Mouse (Mus musculus): ENCODE results near the gene Ccdc96. TPM values are rescaled to one million over a fixed set of nuclear protein-coding genes. Genes with fewer than 3 reads are reported as not detected.
A peak's percentile ranks its signal among the peaks of the same experiment; 100 is the strongest.

The Ccdc96 gene
- polyA plus RNA-seq, 1 experiment = 0.04 TPM

DNA sequence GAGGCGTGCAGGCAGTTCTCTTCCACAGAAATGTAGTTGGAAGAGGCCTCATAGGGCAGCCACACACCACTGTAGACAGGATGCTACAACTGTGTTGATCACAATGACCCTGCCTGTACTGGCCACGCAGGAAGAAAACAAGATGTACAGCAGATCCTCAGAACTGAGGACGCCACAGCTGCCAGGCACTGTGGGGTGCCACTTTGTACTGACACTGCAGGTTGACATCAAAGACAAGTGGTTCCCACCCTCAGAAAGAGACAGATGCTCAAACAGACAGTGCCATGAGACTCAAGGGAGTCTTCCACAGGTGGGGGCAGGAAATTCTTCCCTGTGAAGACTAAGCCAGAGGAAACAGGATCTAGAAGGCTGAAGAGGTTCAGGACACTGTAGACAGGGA lies 35.4 kb downstream of the Ccdc96 start:
- no peaks in the 10 kb centered on the region for H3K4me1 ChIP-seq (ENCODE audit: control insufficient read depth, insufficient read depth, insufficient read length)
- DNase-seq (ENCODE audit: low read depth in 1 of 2, low spot score in 2 of 2) = no peak

DNA sequence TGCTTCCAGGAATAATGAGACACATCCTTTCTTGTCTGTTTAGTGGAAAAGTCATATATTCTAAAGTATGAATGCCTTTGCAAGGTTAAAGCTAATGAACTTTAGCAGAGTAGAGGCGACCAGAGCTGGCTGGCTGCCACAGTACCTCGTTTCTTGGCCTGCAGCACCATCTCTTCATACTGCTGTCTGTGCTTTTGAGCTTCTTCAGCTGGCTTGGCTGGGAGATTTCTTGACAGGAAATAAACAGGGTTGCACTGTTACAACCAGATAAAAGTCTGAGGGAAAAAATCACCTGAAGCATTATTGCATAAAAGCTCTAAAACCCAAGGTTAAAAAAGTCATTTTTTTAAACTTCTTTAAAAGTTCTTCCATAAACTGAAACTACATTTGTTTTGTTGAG lies 38.4 kb downstream of the Ccdc96 start:
- no peak overlapping the region for H3K4me3 ChIP-seq (ENCODE audit: extremely low read depth, insufficient read depth, insufficient read length)
- H3K36me3 ChIP-seq (ENCODE audit: control insufficient read depth, insufficient read depth, low read length) = peaks cover 28% of the 10 kb centered on the region
- H3K4me1 ChIP-seq (ENCODE audit: control insufficient read depth, insufficient read depth, insufficient read length) = no peaks in the 10 kb centered on the region
- DNase-seq (ENCODE audit: low read depth in 1 of 2, low spot score in 2 of 2) = no peak
- H3K27me3 ChIP-seq (ENCODE audit: control insufficient read depth, insufficient read depth, low read length) = no peaks in the 10 kb centered on the region
- WGBS = 73% methylated on average over 2 of the region's 2 CpGs
- no peak overlapping the region for H3K27ac ChIP-seq (ENCODE audit: insufficient read depth, low read length)
- TF ChIP-seq CTCF (IDR thresholded peaks at IDR 0.05; ENCODE audit: extremely low read depth, insufficient read depth, insufficient read length, insufficient replicate concordance) (no peak), POLR2A (IDR thresholded peaks at IDR 0.05; ENCODE audit: low read depth, low read length) (no peak)

More for the DNA sequence above, 35.4 kb downstream of the Ccdc96 start:
- 87% methylated on average over 3 of the region's 3 CpGs for WGBS
- H3K36me3 ChIP-seq (ENCODE audit: control insufficient read depth, insufficient read depth, low read length) = peaks cover 40% of the 10 kb centered on the region
- no peak overlapping the region for H3K4me3 ChIP-seq (ENCODE audit: extremely low read depth, insufficient read depth, insufficient read length)
- no peak for TF ChIP-seq POLR2A (IDR thresholded peaks at IDR 0.05; ENCODE audit: low read depth, low read length)
- no peak for TF ChIP-seq CTCF (IDR thresholded peaks at IDR 0.05; ENCODE audit: extremely low read depth, insufficient read depth, insufficient read length, insufficient replicate concordance)
- no peak overlapping the region for H3K27ac ChIP-seq (ENCODE audit: insufficient read depth, low read length)
- H3K27me3 ChIP-seq (ENCODE audit: control insufficient read depth, insufficient read depth, low read length) = no peaks in the 10 kb centered on the region

DNA sequence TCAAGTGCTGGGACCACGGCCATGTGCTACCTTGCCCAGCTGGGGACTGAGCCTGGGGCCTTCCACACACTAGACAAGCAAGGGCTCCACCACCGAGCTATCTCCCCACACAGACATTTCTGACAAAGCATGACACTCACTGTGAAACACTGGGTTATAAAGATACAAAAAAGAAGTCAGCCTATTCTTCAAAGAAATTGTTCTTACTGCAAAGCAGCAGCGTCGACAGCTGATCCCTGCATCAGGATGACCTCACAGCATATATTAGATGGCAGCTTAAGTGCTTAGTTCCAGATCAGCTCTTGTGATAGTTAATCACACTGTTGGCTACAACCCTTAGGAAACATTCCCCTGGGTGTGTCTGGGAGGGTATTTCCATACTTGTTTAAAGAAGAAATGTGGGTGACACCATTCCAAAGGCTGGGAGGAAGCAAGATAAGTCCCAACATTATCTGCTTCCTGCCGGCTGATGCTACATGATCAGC lies 38.9 kb downstream of the Ccdc96 start:
- no peaks in the 10 kb centered on the region for H3K27me3 ChIP-seq (ENCODE audit: control insufficient read depth, insufficient read depth, low read length)
- no peak for DNase-seq (ENCODE audit: low read depth in 1 of 2, low spot score in 2 of 2)
- WGBS = 80% methylated on average over 5 of the region's 5 CpGs
- H3K4me1 ChIP-seq (ENCODE audit: control insufficient read depth, insufficient read depth, insufficient read length) = no peaks in the 10 kb centered on the region
- H3K4me3 ChIP-seq (ENCODE audit: extremely low read depth, insufficient read depth, insufficient read length) = no peak overlapping the region
- no peak overlapping the region for H3K27ac ChIP-seq (ENCODE audit: insufficient read depth, low read length)
- peaks cover 26% of the 10 kb centered on the region for H3K36me3 ChIP-seq (ENCODE audit: control insufficient read depth, insufficient read depth, low read length)
- TF ChIP-seq POLR2A (IDR thresholded peaks at IDR 0.05; ENCODE audit: low read depth, low read length) = no peak
- TF ChIP-seq CTCF (IDR thresholded peaks at IDR 0.05; ENCODE audit: extremely low read depth, insufficient read depth, insufficient read length, insufficient replicate concordance) = no peak

DNA sequence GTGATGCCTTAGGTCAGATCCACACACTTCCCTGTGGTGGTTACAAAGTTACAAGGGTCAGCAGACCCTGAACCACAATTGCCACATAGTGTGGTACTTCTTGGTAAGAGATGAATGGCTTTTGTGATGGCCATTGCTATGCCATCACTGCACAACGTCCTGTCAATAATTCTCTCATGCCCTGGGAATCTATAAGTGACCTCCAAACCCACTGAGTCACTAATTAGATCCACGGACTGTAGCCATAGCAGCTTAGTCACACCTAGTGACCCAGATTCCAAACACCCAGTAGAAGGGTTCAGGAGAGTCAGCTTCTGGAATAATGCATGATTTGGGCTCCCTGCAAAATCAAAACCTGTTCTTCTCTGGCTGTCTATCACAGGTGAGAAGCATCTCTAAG lies 40.8 kb downstream of the Ccdc96 start:
- H3K4me1 ChIP-seq (ENCODE audit: control insufficient read depth, insufficient read depth, insufficient read length) = peaks cover 6% of the 10 kb centered on the region
- no peak overlapping the region for H3K4me3 ChIP-seq (ENCODE audit: extremely low read depth, insufficient read depth, insufficient read length)
- H3K27me3 ChIP-seq (ENCODE audit: control insufficient read depth, insufficient read depth, low read length) = no peaks in the 10 kb centered on the region
- TF ChIP-seq CTCF (IDR thresholded peaks at IDR 0.05; ENCODE audit: extremely low read depth, insufficient read depth, insufficient read length, insufficient replicate concordance) = no peak
- no peak for TF ChIP-seq POLR2A (IDR thresholded peaks at IDR 0.05; ENCODE audit: low read depth, low read length)
- 83% methylated on average over 2 of the region's 2 CpGs for WGBS
- no peak for DNase-seq (ENCODE audit: low read depth in 1 of 2, low spot score in 2 of 2)
- peaks cover 10% of the 10 kb centered on the region for H3K36me3 ChIP-seq (ENCODE audit: control insufficient read depth, insufficient read depth, low read length)
- no peak overlapping the region for H3K27ac ChIP-seq (ENCODE audit: insufficient read depth, low read length)

DNA sequence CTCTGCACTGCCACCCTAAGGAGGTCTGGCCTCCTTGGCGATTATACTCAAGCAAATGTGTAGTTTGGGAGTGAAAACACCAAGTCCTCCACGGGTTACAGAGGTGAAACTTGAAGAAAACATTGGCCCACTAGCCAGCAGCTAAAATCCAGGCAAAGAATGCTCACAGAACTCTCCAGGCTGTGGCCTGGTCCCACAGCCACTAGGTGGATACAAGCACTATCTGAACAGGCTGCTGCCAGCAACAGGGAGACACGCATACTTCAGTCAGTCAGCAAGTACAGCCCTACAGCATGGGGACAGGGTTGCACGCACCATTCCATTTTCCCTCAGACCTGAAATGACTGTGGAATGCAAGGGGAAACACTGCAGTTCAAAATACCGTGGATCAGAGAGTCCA lies 41.9 kb downstream of the Ccdc96 start:
- 81% methylated on average over 5 of the region's 5 CpGs for WGBS
- Histone ChIP-seq H3K27me3 (ENCODE audit: control insufficient read depth, insufficient read depth, low read length) (no peaks in the 10 kb centered on the region), H3K27ac (ENCODE audit: insufficient read depth, low read length) (no peak overlapping the region), H3K4me1 (ENCODE audit: control insufficient read depth, insufficient read depth, insufficient read length) (peaks cover 14% of the 10 kb centered on the region), H3K4me3 (ENCODE audit: extremely low read depth, insufficient read depth, insufficient read length) (no peak overlapping the region), H3K36me3 (ENCODE audit: control insufficient read depth, insufficient read depth, low read length) (peaks cover 8% of the 10 kb centered on the region)
- TF ChIP-seq CTCF (IDR thresholded peaks at IDR 0.05; ENCODE audit: extremely low read depth, insufficient read depth, insufficient read length, insufficient replicate concordance) (peak; percentile 43; the same call in 1 of the 2 replicates), POLR2A (IDR thresholded peaks at IDR 0.05; ENCODE audit: low read depth, low read length) (no peak)
- peak in 1 of 2 experiments; percentile 27 for DNase-seq (ENCODE audit: low read depth in 1 of 2, low spot score in 2 of 2)

DNA sequence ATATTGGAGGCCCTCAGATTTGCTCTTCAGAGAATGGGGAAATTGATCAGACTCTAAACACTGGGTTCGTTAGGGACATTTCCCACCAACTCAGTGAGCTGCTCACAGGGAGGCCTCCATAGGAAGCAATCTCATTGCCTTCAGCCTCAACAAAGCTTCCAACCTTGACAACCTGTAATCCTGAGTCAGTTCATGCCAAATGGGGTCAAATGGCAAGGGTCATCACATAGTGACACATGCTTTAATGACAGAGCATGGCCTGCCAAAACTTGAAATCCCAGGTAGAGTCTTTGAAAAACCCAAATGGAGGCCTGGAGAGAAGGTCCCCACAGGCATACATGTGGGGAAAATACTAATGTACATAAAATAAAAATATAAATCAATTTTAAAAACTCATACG lies 42.5 kb downstream of the Ccdc96 start:
- Histone ChIP-seq H3K27ac (ENCODE audit: insufficient read depth, low read length) (no peak overlapping the region), H3K36me3 (ENCODE audit: control insufficient read depth, insufficient read depth, low read length) (peaks cover 4% of the 10 kb centered on the region), H3K4me1 (ENCODE audit: control insufficient read depth, insufficient read depth, insufficient read length) (peaks cover 14% of the 10 kb centered on the region), H3K4me3 (ENCODE audit: extremely low read depth, insufficient read depth, insufficient read length) (no peak overlapping the region), H3K27me3 (ENCODE audit: control insufficient read depth, insufficient read depth, low read length) (no peaks in the 10 kb centered on the region)
- WGBS = 86% methylated on average over 2 of the region's 2 CpGs
- TF ChIP-seq POLR2A (IDR thresholded peaks at IDR 0.05; ENCODE audit: low read depth, low read length) = no peak
- TF ChIP-seq CTCF (IDR thresholded peaks at IDR 0.05; ENCODE audit: extremely low read depth, insufficient read depth, insufficient read length, insufficient replicate concordance) = no peak
- DNase-seq (ENCODE audit: low read depth in 1 of 2, low spot score in 2 of 2) = no peak

DNA sequence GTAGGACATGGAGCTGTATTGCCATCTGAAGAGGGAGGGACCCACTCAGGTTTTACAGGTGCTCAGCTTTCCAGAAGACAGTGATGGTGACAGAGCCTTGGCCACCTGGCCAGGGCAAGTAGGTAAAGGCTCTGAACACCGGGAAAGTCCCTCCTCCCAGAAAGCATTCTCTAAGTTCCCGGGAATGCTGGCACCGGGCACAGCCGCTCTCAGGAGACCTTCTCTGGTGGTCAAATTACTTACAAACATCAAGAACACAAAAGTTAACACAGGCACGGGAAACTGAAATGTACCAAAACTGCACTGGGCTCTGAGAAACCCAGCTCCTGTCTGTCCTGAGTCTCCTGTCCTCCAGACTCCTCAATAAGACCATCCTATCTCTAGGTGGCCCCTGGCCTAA lies 45.3 kb downstream of the Ccdc96 start:
- 34% methylated on average over 5 of the region's 5 CpGs for WGBS
- H3K27ac ChIP-seq (ENCODE audit: insufficient read depth, low read length) = 0 out of 2 replicates have a peak overlapping the region, but pooled peaks have one; percentile 12
- peaks cover 21% of the 10 kb centered on the region for H3K4me1 ChIP-seq (ENCODE audit: control insufficient read depth, insufficient read depth, insufficient read length)

More for the DNA sequence above, 45.3 kb downstream of the Ccdc96 start:
- TF ChIP-seq CTCF (IDR thresholded peaks at IDR 0.05; ENCODE audit: extremely low read depth, insufficient read depth, insufficient read length, insufficient replicate concordance) = no peak
- no peaks in the 10 kb centered on the region for H3K27me3 ChIP-seq (ENCODE audit: control insufficient read depth, insufficient read depth, low read length)
- peak overlapping the region; percentile 60; the same call in 1 of the 2 replicates for H3K4me3 ChIP-seq (ENCODE audit: extremely low read depth, insufficient read depth, insufficient read length)
- DNase-seq (ENCODE audit: low read depth in 1 of 2, low spot score in 2 of 2) = no peak
- no peaks in the 10 kb centered on the region for H3K36me3 ChIP-seq (ENCODE audit: control insufficient read depth, insufficient read depth, low read length)

All from spleen, adult 2 months (tissue).